Mouse (Mus musculus) right cerebral cortex, postnatal 25 days (tissue): ENCODE measurements around the gene Crybb1.
A peak's percentile ranks its signal among the peaks of the same experiment; 100 is the strongest.

ENCODE experiments used
- DNase-seq: peaks from one replicate; pipeline ENCODE4 v3.0.0; 2022

The Crybb1 gene

DNA sequence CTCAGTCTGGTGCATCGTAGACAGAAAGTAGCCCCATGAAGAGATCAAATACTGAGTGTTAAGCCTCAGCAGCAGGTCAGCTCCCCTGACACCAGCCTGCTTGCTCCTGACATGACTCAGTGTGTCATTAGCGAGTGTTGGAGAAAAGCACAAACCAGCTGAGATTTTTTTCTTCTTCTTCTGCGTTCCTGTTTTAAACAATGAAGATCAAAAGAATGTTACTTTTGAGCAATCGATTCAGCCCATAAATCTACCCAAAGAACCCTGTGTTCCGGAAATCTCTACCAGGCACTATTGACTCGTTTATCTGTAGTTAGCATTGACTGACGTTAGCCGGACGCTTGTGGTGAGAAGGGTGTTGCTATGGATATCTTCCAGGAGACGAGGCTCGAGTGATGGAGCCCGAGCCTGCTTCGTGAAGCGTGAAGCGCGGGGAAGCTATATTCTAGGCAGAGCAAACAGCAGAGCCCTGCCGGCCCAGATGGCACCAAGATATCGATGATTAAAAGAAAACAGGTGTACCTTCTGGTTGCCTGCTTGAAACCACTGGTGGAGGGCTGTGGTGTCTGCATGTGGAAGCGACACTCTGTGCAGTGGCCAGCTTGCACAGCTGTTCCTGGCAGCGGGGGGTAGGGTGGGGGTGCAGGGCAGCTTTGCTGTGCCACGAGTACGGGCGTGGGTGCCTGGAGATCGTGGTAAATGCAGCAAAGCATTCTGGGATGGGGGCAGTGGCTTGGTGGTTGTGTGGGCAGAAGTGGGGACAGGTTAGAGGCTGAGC is 15.3 kb downstream of the Crybb1 start:
- peak; percentile 60 for DNase-seq

- no peak for DNase-seq
Measured at GRCm38 (mm10) chr5:112272934-112273333, 17.3 kb downstream of the Crybb1 start.

GRCm38 (mm10) chr5:112273746-112274463 is 18.3 kb downstream of the Crybb1 start:
- DNase-seq = no peak

GRCm38 (mm10) chr5:112275021-112275804 is 19.6 kb downstream of the Crybb1 start:
- no peak for DNase-seq

DNA sequence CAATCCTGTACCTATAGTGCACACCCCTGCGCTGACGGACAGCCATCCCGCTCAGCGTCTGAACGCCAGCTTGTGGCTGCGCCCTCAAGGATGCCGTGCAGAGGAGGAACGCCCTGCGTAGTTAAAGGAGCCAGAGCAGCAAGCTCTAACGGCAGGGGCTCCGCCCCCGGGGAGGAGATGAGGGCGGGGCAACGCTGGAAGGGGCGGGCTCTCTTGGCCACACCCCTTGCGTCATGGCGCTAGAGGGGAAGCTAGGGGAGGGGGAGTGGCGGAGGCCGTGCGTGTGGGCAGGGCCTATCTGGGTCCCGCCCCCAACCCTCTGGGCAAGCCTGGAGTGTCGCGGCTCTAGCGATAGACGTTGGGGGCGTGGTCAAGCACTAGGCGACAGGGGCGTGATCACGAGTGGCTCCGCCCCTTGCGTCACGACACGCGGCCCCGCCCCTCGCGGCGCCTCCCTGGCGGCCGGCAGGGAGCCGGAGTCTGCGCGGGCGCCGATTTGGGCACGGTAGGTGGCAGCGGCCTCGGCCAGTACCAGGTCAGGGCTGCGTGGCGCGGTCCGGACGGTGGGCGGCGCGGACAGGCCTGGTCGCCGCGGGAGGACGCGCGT is 20.8 kb downstream of the Crybb1 start, which contains the start of gene Tpst2:
TSS of gene Tpst2 (plus strand) at position 425 of the 607 bp plus-strand sequence.
- peak; percentile 100 for DNase-seq

DNA sequence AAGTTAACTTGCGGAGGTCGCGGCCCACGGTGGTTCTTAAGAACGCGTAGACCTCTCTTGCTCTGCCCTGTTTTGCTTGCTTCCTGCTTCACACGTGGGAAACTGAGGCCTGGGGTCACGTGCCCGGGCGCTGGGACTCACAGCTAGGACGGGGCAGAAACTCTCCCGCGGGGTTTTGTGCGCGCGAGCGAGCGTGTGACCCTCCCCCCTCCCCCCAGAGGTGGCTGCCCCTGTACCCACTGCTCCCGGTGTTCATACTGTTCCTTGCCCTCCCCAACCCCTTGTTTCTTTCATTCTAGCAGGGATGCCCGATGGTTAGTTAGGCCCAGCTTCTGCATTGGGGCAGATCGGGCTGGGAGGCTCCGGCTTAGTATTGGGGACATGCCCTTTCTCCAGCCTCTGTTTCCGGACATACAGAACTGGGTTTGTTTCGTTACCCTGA is 21.3 kb downstream of the Crybb1 start:
- DNase-seq = no peak

DNA sequence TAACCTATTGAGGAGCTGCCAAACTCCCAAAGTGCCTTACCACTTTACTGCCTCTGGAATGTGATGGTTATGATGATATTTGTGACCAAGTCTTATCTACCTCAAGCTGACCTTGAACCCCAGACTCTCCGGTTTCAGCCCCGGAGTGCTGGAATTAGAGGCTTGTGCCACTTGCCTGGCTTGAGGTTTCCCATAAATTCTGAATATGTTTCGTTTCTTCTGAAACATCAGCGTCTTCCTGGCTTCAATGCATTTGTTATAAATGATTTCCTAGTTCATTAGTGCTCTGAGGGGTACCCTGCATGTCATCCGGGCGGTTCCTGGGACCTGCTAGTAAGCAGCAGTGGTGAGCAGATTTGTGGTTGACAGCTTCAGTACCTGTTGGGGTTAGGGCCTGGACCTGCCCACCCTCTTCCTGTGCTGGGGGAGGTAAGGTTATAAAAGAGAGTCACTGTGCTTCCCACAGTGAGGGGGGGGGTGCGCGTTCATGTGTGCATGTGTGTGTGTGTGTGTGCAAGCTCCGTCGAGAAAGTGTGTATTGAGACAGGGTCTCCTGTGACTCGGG is 22.4 kb downstream of the Crybb1 start:
- no peak for DNase-seq

GRCm38 (mm10) chr5:112279181-112280021 is 23.8 kb downstream of the Crybb1 start:
- no peak for DNase-seq

GRCm38 (mm10) chr5:112280151-112280550 is 24.5 kb downstream of the Crybb1 start:
- no peak for DNase-seq

DNA sequence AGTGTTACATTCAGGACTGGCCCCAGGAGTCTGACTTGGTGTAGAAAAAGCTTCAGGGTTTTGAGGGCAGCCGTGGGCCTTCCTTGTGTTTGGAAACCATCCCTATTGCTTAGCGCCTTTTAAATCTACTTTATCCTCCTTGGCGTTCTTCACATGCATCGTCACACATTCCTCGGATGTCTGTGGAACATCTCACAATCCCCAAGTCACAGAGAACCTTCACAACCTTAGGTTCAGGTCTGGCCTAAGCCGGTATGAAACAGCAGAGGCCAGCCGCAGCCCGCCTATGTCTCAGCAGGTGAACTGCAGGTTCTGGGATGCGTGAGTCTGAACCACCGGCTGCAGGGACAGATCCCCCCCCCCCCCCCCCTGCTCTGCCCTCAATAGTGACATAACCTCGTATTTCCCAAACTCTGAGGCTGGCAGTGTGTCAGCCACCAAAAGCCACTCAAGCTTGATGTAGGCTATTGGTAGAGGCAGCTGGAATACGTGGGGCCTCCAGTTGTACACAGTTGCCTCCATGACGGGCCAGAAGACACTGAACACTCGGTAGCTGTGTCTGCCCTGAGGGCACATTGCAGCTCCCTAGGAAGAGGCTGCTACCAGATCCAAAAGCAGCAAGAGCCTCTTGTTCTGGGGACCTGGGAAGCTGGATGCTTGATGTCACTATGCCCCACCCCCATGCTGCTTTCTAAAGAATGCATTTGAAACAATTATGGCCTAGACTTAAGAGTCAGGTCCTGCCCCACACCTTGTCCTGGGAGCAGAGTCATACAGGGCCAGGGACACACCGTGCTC is 25.4 kb downstream of the Crybb1 start:
- DNase-seq = no peak

GRCm38 (mm10) chr5:112281676-112282075 is 26.1 kb downstream of the Crybb1 start:
- no peak for DNase-seq

DNA sequence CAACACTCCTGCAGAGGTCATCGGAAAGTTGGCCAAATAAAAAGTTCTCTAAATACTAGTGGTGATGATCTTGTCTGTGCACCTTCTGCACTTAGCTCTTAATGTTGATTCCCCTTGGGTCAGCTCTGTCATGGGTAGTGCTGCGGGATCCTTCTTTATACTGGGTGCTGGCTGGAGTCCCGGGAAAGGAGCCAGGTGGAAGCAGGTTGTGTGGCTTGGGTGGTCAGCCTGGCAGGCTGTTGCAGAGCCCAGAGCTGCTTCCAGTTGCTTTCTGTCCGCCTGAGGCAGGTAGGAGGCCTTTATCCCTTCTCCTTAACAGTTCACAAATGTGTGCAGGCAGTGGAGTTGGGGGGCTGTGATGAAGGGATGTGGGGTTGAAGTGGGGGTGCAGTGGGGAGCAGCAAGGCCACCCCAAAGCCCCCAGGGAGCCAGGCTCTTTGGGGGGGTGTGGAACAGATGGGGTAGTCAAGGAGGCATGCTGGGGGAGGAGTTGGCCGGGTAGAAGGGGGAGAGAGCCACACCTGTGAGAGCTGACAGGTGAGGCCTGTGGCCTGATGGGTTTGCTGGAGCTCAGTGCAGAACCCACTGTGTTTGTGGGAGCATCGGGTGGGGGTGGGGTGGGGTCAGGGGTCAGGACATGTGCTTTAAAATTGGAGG is 26.6 kb downstream of the Crybb1 start:
- DNase-seq = no peak

DNA sequence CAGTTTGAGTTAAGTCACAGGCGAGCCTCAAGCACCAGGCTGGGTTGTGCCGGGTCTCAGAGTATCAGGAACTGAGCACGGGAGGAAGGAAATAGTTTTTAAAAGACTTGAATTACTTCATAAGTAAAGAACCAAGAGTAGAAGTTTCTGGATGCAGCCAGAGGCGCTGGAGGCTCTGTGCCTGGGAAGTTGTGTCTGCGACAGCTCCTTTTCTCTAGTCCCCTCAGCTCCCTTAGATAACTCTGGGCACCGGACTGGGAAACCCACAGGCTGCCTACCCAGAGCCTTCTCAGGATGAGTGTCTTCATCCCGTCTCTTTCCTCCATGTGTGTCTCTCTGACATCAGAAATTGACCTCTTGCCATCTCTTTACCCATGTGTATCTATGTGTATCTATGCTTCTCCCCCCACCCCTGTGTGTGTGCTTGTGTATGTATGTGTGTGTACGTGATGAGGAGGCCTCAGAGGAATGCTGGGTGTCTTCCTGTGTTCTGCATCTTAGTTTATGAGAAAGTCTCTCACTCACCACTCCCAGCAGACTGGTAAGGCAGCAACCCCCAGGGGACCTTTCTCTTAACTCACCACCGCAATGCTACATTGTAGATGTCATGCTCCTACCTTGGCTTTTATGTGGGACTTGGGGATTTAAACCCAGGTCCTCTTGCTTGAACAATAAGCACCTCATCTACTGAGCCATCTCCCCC is 27.3 kb downstream of the Crybb1 start:
- DNase-seq = no peak

GRCm38 (mm10) chr5:112283543-112284202 is 28.1 kb downstream of the Crybb1 start:
- DNase-seq = no peak

GRCm38 (mm10) chr5:112284203-112284582 is 28.6 kb downstream of the Crybb1 start:
- no peak for DNase-seq

GRCm38 (mm10) chr5:112285548-112286085 is 30.0 kb downstream of the Crybb1 start:
- no peak for DNase-seq

DNA sequence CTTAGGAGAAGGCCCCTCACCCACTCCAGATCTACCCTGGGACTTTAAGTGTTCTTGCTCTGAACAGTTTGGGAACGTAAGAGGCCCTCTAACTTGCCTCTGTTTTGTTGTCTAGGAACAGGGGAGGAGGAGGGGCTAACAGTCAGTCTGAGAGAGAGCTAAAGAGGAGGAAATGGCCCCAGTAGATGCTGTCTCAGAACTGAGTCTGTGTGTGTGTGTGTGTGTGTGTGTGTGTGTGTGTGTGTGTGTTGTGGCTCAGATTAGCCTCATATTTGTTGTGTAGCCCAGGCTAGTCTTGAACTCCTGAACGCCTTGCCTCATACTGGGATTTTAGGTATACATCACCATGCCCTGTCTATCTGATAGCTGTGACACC is 31.0 kb downstream of the Crybb1 start:
- no peak for DNase-seq

GRCm38 (mm10) chr5:112286984-112287641 is 31.5 kb downstream of the Crybb1 start:
- DNase-seq = no peak
